Mouse (Mus musculus) neural tube, embryonic 11.5 days (tissue): Measurements from ENCODE around the gene Erg28. TPM values are rescaled to one million over a fixed set of nuclear protein-coding genes. Genes with fewer than 3 reads are reported as not detected.
A peak's percentile ranks its signal among the peaks of the same experiment; 100 is the strongest.

Experiments
- ATAC-seq: fragments of 200-750 bp; cut with Nextera tagmentation; 2 replicates; pipeline ENCODE4 v1.8.0; 2017; ENCODE audit warnings: moderate number of reproducible peaks, mild to moderate bottlenecking, moderate TSS enrichment, moderate library complexity; ENCODE audit not compliant: insufficient read depth, low FRiP score, low TSS enrichment
- DNase-seq: peaks from one replicate; pipeline ENCODE4 v3.0.0-alpha.2; 2015; ENCODE audit warnings: low spot score
- H3K27ac ChIP-seq: fragments of 300-500 bp; sonication (generic); 2 replicates; pipeline ENCODE4 v1.5.1; 2014; ENCODE audit warnings: low read depth, mild to moderate bottlenecking, low read length
- H3K27me3 ChIP-seq: fragments of 300-500 bp; sonication (generic); 2 replicates; pipeline ENCODE4 v1.6.1; 2014; ENCODE audit warnings: mild to moderate bottlenecking, low read length, mixed read lengths; ENCODE audit not compliant: control insufficient read depth, insufficient read depth
- H3K36me3 ChIP-seq: fragments of 300-500 bp; sonication (generic); 2 replicates; pipeline ENCODE4 v1.6.1; 2014; ENCODE audit warnings: mild to moderate bottlenecking, low read length, moderate library complexity, mixed read lengths; ENCODE audit not compliant: control insufficient read depth, insufficient read depth
- H3K4me1 ChIP-seq: fragments of 300-500 bp; sonication (generic); 2 replicates; pipeline ENCODE4 v1.6.1; 2014; ENCODE audit warnings: low read length, mixed read lengths; ENCODE audit not compliant: control insufficient read depth, insufficient read depth
- H3K4me2 ChIP-seq: fragments of 300-500 bp; sonication (generic); 2 replicates; pipeline ENCODE4 v1.6.1; 2014; ENCODE audit warnings: low read depth, mild to moderate bottlenecking, moderate library complexity
- H3K4me3 ChIP-seq: fragments of 300-500 bp; sonication (generic); 2 replicates; pipeline ENCODE4 v1.5.1; 2014; ENCODE audit warnings: low read depth, low read length
- H3K9ac ChIP-seq: fragments of 300-500 bp; sonication (generic); 2 replicates; pipeline ENCODE4 v1.6.1; 2014; ENCODE audit warnings: mild to moderate bottlenecking, low read length
- H3K9me3 ChIP-seq: fragments of 300-500 bp; sonication (generic); 2 replicates; pipeline ENCODE4 v1.6.1; 2016; ENCODE audit warnings: low read length; ENCODE audit not compliant: control insufficient read depth
- WGBS: fragments of 180-500 bp; shearing (Covaris S2); extraction: QIAGEN DNeasy Blood & Tissue Kit; methylation state at CpG from one replicate; pipeline ENCODE4 v1.1.7; 2014; 5-methylcytosine and 5-hydroxymethylcytosine counted together
- polyA plus RNA-seq: library from polyadenylated mRNA; unstranded; fragments of >200 nt; fragmentation: Nextera tagmentation; extraction: Ambion mirVana; gene quantifications from 2 replicates; pipeline ENCODE4 v1.2.1, GENCODE M21; 2014

The Erg28 gene
- polyA plus RNA-seq, 1 experiment from 2014 or later, result 92.7 TPM

GRCm38 (mm10) chr12:85857300-85857699 is 33.0 kb upstream of the Erg28 start:
- Histone ChIP-seq H3K9me3 (no peaks in the 10 kb centered on the region), H3K4me3 (no peak overlapping the region), H3K36me3 (no peaks in the 10 kb centered on the region), H3K27me3 (no peaks in the 10 kb centered on the region), H3K9ac (no peak overlapping the region), H3K4me1 (no peaks in the 10 kb centered on the region), H3K27ac (no peak overlapping the region), H3K4me2 (no peak overlapping the region)
- WGBS, result 94% methylated on average over 7 of the region's 7 CpGs
- ATAC-seq, result no peak
- DNase-seq, result no peak

GRCm38 (mm10) chr12:85854271-85854670 is 29.9 kb upstream of the Erg28 start:
- WGBS, result 86% methylated on average over 1 of the region's 1 CpGs
- no peak overlapping the region for H3K27ac ChIP-seq
- no peaks in the 10 kb centered on the region for H3K36me3 ChIP-seq

GRCm38 (mm10) chr12:85853836-85854235 is 29.5 kb upstream of the Erg28 start:
- Histone ChIP-seq H3K4me1 (no peaks in the 10 kb centered on the region), H3K4me2 (no peak overlapping the region), H3K27me3 (no peaks in the 10 kb centered on the region), H3K9me3 (no peaks in the 10 kb centered on the region), H3K36me3 (no peaks in the 10 kb centered on the region), H3K9ac (no peak overlapping the region), H3K27ac (no peak overlapping the region), H3K4me3 (no peak overlapping the region)
- WGBS, result 88% methylated on average over 4 of the region's 4 CpGs
- ATAC-seq, result no peak
- DNase-seq, result no peak

More at GRCm38 (mm10) chr12:85854271-85854670, 29.9 kb upstream of the Erg28 start:
- no peak overlapping the region for H3K4me3 ChIP-seq
- H3K4me1 ChIP-seq, result no peaks in the 10 kb centered on the region
- no peaks in the 10 kb centered on the region for H3K27me3 ChIP-seq
- ATAC-seq (no peak), DNase-seq (no peak)
- H3K9me3 ChIP-seq, result no peaks in the 10 kb centered on the region
- H3K9ac ChIP-seq, result no peak overlapping the region
- H3K4me2 ChIP-seq, result no peak overlapping the region

GRCm38 (mm10) chr12:85850661-85851060 is 26.3 kb upstream of the Erg28 start:
- DNase-seq, result no peak
- Histone ChIP-seq H3K4me3 (no peak overlapping the region), H3K4me2 (no peak overlapping the region), H3K27me3 (no peaks in the 10 kb centered on the region), H3K9ac (no peak overlapping the region), H3K9me3 (no peaks in the 10 kb centered on the region), H3K36me3 (no peaks in the 10 kb centered on the region), H3K27ac (no peak overlapping the region), H3K4me1 (no peaks in the 10 kb centered on the region)
- ATAC-seq, result no peak
- 85% methylated on average over 8 of the region's 8 CpGs for WGBS

GRCm38 (mm10) chr12:85848164-85848958 is 24.0 kb upstream of the Erg28 start:
- DNase-seq (peak; percentile 19), ATAC-seq (no peak)
- WGBS, result 84% methylated on average over 7 of the region's 7 CpGs
- no peaks in the 10 kb centered on the region for H3K27me3 ChIP-seq
- no peak overlapping the region for H3K4me2 ChIP-seq
- H3K36me3 ChIP-seq, result peaks cover 3% of the 10 kb centered on the region; the same call in 1 of the 2 replicates
- H3K9me3 ChIP-seq, result no peaks in the 10 kb centered on the region
- no peaks in the 10 kb centered on the region for H3K4me1 ChIP-seq
- no peak overlapping the region for H3K27ac ChIP-seq
- H3K9ac ChIP-seq, result no peak overlapping the region
- H3K4me3 ChIP-seq, result no peak overlapping the region

DNA sequence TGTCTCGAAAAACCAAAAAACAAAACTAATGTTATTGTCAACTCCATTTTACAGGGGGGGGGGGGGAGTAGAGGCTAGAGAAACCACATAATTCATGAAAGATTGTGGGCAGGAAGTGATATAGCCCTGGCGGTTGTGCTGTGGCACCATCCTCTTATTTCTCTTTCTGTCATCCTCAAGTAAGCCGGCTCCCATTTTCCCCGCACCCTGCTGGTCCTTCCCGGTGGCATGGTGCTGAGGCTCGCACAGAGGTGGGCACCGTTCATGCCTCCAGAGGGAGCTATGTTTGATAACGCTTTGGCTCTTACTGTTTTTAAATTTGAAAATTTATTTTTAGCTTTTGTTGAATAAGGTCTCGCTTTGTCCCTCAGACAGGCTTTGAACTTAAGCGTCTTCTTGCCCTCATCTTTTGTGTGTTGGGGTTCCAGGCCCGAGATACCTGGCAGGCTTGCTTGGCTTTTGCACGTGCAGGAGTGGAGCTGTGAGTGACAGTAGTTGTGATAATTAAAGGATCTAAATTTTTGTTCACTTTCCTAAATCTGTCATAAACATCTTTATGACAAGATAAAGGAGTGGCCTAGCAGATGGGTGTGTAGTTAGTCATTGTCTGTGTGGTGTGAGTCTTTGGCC is 15.1 kb upstream of the Erg28 start:
- no peaks in the 10 kb centered on the region for H3K9me3 ChIP-seq
- peaks cover 3% of the 10 kb centered on the region; the same call in 1 of the 2 replicates for H3K36me3 ChIP-seq
- H3K4me2 ChIP-seq, result no peak overlapping the region
- DNase-seq (no peak), ATAC-seq (no peak)
- H3K27ac ChIP-seq, result no peak overlapping the region
- H3K27me3 ChIP-seq, result no peaks in the 10 kb centered on the region
- WGBS, result 96% methylated on average over 12 of the region's 12 CpGs
- H3K4me3 ChIP-seq, result no peak overlapping the region
- H3K4me1 ChIP-seq, result no peaks in the 10 kb centered on the region
- H3K9ac ChIP-seq, result no peak overlapping the region

- ATAC-seq (no peak), DNase-seq (no peak)
- no peak overlapping the region for H3K27ac ChIP-seq
- H3K4me2 ChIP-seq, result no peak overlapping the region
- H3K9ac ChIP-seq, result no peak overlapping the region
- no peaks in the 10 kb centered on the region for H3K4me1 ChIP-seq
- H3K27me3 ChIP-seq, result no peaks in the 10 kb centered on the region
- no peaks in the 10 kb centered on the region for H3K36me3 ChIP-seq
- no peaks in the 10 kb centered on the region for H3K9me3 ChIP-seq
- WGBS, result 77% methylated on average over 2 of the region's 2 CpGs
- H3K4me3 ChIP-seq, result no peak overlapping the region
Measured at GRCm38 (mm10) chr12:85837765-85838164, 13.4 kb upstream of the Erg28 start.

DNA sequence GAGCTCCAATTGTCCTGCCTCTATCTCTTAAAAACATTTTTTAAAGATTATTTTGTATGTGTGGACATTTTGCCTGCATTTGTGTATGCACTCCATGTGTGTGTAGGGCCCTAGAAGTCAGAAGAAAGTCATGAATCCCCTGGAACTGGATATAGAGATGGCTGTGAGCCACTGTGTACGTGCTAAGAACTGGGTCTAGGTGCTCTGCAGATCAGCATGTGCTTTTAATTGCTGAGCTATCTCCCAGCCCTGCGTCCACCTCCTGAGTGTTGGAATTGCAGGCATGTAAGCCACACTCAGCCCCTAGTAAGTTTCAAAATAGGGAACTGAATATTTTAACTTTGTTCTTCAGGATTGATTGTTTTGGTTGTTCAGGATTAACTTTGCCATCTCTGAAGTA is 10.2 kb upstream of the Erg28 start:
- 90% methylated on average over 2 of the region's 2 CpGs for WGBS
- no peak for ATAC-seq
- peaks cover 2% of the 10 kb centered on the region; the same call in 1 of the 2 replicates for H3K36me3 ChIP-seq
- DNase-seq, result no peak
- H3K9ac ChIP-seq, result no peak overlapping the region
- no peak overlapping the region for H3K4me3 ChIP-seq
- H3K27ac ChIP-seq, result no peak overlapping the region
- H3K9me3 ChIP-seq, result no peaks in the 10 kb centered on the region
- H3K27me3 ChIP-seq, result no peaks in the 10 kb centered on the region
- no peaks in the 10 kb centered on the region for H3K4me1 ChIP-seq
- H3K4me2 ChIP-seq, result no peak overlapping the region

- ATAC-seq (no peak), DNase-seq (no peak)
- no peaks in the 10 kb centered on the region for H3K4me1 ChIP-seq
- no peaks in the 10 kb centered on the region for H3K27me3 ChIP-seq
- H3K9ac ChIP-seq, result no peak overlapping the region
- H3K27ac ChIP-seq, result no peak overlapping the region
- no peaks in the 10 kb centered on the region for H3K9me3 ChIP-seq
- H3K36me3 ChIP-seq, result peaks cover 2% of the 10 kb centered on the region; the same call in 1 of the 2 replicates
- WGBS, result 92% methylated on average over 3 of the region's 3 CpGs
- H3K4me2 ChIP-seq, result no peak overlapping the region
- H3K4me3 ChIP-seq, result no peak overlapping the region
Measured at GRCm38 (mm10) chr12:85830691-85831090, 6.3 kb upstream of the Erg28 start.
